Mouse (Mus musculus) heart, embryonic 14.5 days (tissue): Measurements from ENCODE around the gene Hepacam. TPM values are rescaled to one million over a fixed set of nuclear protein-coding genes. Genes with fewer than 3 reads are reported as not detected.
A peak's percentile ranks its signal among the peaks of the same experiment; 100 is the strongest.

Experiments
- ATAC-seq: fragments of 200-750 bp; cut with Nextera tagmentation; 2 replicates; pipeline ENCODE4 v1.8.0; 2017; ENCODE audit warnings: low read depth, moderate TSS enrichment; ENCODE audit not compliant: insufficient number of reproducible peaks, insufficient read depth, low FRiP score
- H3K27ac ChIP-seq, 2 experiments: fragments of 200-500 bp in 1 of 2; fragments of 300-500 bp in 1 of 2; sonication (generic) in 1 of 2; replicated peaks in 1 of 2; 2 replicates each; pipeline ENCODE4 v1.5.1; 2012 to 2014; ENCODE audit warnings: low read depth in 2 of 2, low read length in 2 of 2, control low read depth in 1 of 2, mild to moderate bottlenecking in 1 of 2, mixed read lengths in 1 of 2; ENCODE audit not compliant: control insufficient read depth in 1 of 2, insufficient read depth in 1 of 2
- H3K27me3 ChIP-seq: fragments of 300-500 bp; sonication (generic); 2 replicates; pipeline ENCODE4 v1.6.1; 2014; ENCODE audit warnings: mild to moderate bottlenecking, low read length, control low read depth; ENCODE audit not compliant: control insufficient read depth, insufficient read depth
- H3K36me3 ChIP-seq: fragments of 300-500 bp; sonication (generic); 2 replicates; pipeline ENCODE4 v1.6.1; 2014; ENCODE audit warnings: mild to moderate bottlenecking, control low read depth, low read length, mixed read lengths; ENCODE audit not compliant: control insufficient read depth, insufficient read depth
- H3K4me1 ChIP-seq, 2 experiments: fragments of 200-500 bp in 1 of 2; fragments of 300-500 bp in 1 of 2; sonication (generic) in 1 of 2; 2 replicates each; pipeline ENCODE4 v1.6.1; 2012 to 2014; ENCODE audit warnings: low read length in 2 of 2, control low read depth in 1 of 2, mixed read lengths in 1 of 2; ENCODE audit not compliant: control insufficient read depth in 2 of 2, insufficient read depth in 2 of 2
- H3K4me2 ChIP-seq: fragments of 300-500 bp; sonication (generic); 2 replicates; pipeline ENCODE4 v1.6.1; 2014; ENCODE audit warnings: mild to moderate bottlenecking, low read length
- H3K4me3 ChIP-seq, 2 experiments: fragments of 200-500 bp in 1 of 2; fragments of 300-500 bp in 1 of 2; sonication (generic) in 1 of 2; 2 replicates each; pipeline ENCODE4 v1.5.1; 2012 to 2014; ENCODE audit warnings: low read length in 2 of 2, mild to moderate bottlenecking in 2 of 2, control low read depth in 1 of 2, low read depth in 1 of 2, moderate library complexity in 1 of 2; ENCODE audit not compliant: control insufficient read depth in 1 of 2, insufficient read depth in 1 of 2
- H3K9ac ChIP-seq: fragments of 300-500 bp; sonication (generic); 2 replicates; pipeline ENCODE4 v1.6.1; 2014; ENCODE audit warnings: mild to moderate bottlenecking, low read length
- H3K9me3 ChIP-seq: fragments of 300-500 bp; sonication (generic); 2 replicates; pipeline ENCODE4 v1.6.1; 2016; ENCODE audit warnings: low read length, control low read depth; ENCODE audit not compliant: control insufficient read depth
- WGBS: fragments of 180-500 bp; shearing (Covaris S2); extraction: QIAGEN DNeasy Blood & Tissue Kit; methylation state at CpG from one replicate; pipeline ENCODE4 v1.1.7; 2014; 5-methylcytosine and 5-hydroxymethylcytosine counted together
- polyA plus RNA-seq: library from polyadenylated mRNA; unstranded; fragments of >200 nt; fragmentation: Nextera tagmentation; extraction: Ambion mirVana; gene quantifications from 2 replicates; pipeline ENCODE4 v1.2.1, GENCODE M21; 2014

The Hepacam gene
- polyA plus RNA-seq, 1 experiment from 2014 or later, result not detected

DNA sequence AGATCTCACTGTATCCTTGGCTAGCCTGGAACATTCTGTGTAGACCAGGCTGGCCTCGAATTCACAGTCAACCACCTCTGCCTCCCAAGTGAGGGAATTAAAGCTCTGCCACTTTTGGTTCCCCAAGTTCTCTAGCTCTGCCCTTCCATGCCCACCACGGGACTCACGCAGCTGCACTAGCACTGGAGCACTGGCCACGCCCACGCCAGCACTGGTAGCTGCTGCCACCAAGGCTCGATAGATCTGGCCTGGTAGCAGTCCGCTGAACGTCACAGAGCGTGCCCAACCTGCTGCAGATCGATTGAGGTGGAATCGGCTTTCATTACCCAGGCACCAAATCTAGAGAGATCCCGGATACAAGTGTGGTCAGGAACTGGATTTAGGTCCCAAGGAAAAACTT lies 54.1 kb downstream of the Hepacam start:
- H3K9ac ChIP-seq, result peak overlapping the region; percentile 56; the same call in 1 of the 2 replicates
- H3K27ac ChIP-seq, result no peak overlapping the region
- no peaks in the 10 kb centered on the region for H3K27me3 ChIP-seq
- H3K36me3 ChIP-seq, result no peaks in the 10 kb centered on the region
- peak overlapping the region; percentile 64 for H3K4me2 ChIP-seq
- no peaks in the 10 kb centered on the region for H3K9me3 ChIP-seq
- no peak for ATAC-seq
- H3K4me3 ChIP-seq, result peak overlapping the region in 1 of 2 experiments; percentile 30; a peak in 2 of 4 replicates
- 25% methylated on average over 12 of the region's 12 CpGs for WGBS
- peaks cover 0 to 4% of the 10 kb centered on the region in 2 experiments; a peak in 1 of 4 replicates for H3K4me1 ChIP-seq

DNA sequence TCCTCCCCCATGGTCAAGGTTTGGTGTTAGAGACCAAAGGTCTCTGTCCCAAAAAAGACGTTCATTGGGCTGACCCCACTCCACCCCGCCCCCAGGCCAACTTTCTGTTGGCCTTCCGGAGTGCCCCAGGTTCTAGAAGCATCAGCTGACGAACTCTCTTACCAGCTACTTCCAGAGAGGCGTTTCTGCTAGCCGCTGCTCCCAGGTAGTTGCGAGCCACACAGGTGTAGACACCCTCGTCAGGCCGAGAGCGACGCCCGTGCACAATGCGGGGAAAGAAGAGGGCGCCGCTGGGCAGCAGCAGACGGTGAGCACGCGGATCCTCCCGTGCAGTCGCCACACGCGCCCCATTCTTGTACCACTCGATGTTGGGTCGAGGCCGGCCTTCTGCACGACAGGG lies 62.2 kb downstream of the Hepacam start:
- Histone ChIP-seq H3K36me3 (no peaks in the 10 kb centered on the region), H3K27ac (no peak overlapping the region), H3K9ac (no peak overlapping the region), H3K9me3 (no peaks in the 10 kb centered on the region), H3K4me1 (peaks cover 2 to 15% of the 10 kb centered on the region in 2 experiments; a peak in 1 of 4 replicates), H3K27me3 (peaks cover 66% of the 10 kb centered on the region), H3K4me3 (no peak overlapping the region), H3K4me2 (no peak overlapping the region)
- WGBS, result 26% methylated on average over 26 of the region's 26 CpGs
- no peak for ATAC-seq

DNA sequence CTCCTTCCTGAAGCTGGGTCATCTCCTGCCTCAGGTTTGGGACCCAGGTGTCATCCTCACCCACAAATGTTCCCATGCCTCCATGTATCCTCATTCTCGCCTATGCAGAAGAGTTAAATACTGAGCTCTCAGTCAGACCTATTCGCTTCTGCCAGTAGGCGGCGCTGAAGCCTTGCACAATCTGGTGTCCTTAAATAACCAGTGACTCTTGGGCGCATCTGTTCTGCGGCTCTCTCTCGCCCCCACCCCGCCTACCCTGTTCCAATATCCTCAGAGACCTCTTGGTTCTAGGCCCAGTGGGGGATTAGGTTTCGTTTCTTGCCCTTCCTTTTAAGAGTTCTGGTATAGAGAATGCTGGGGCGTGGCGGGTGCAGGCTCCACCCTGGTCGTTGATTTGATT lies 63.4 kb downstream of the Hepacam start:
- no peaks in the 10 kb centered on the region for H3K36me3 ChIP-seq
- H3K4me1 ChIP-seq, result peaks cover 2 to 15% of the 10 kb centered on the region in 2 experiments; a peak in 1 of 4 replicates
- H3K4me2 ChIP-seq, result peak overlapping the region; percentile 35
- H3K27ac ChIP-seq, result no peak overlapping the region
- WGBS, result 3% methylated on average over 12 of the region's 12 CpGs
- no peak overlapping the region for H3K9ac ChIP-seq
- no peak overlapping the region for H3K4me3 ChIP-seq
- H3K27me3 ChIP-seq, result peaks cover 78% of the 10 kb centered on the region
- peak; percentile 58 for ATAC-seq
- H3K9me3 ChIP-seq, result no peaks in the 10 kb centered on the region

DNA sequence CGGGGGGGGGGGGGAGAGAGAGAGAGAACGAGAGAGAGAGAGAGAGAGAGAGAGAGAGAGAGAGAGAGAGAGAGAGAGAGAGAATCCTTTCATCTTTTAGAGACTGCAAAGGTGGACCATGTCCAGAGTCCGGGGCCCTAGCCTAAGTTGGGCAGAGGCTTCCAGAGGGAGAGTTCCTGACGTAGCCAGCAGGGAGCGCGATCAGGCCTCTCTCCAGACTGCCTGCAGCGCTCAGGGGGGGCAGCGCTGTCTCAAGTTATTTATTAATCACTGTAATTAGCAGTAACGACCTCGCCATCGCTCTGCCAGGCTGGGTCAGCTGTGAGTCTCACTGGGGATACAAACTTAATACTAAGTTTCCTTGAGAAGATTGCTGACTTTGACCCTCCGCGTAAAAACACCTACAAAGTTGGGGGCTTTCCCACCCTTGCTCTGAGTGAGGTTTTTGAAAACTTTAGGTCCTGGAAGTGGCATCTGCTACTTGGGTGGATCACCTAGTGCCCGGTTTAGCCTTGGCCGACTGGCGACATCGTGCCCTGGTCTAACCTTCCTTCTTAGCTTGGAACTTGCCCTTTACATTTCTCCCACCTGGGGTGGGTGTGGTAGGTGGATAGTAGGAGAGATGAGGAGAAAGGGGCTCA lies 65.0 kb downstream of the Hepacam start:
- Histone ChIP-seq H3K36me3 (no peaks in the 10 kb centered on the region), H3K4me2 (peak overlapping the region; percentile 57), H3K9me3 (no peaks in the 10 kb centered on the region), H3K4me1 (peaks cover 2 to 15% of the 10 kb centered on the region in 2 experiments; a peak in 1 of 4 replicates), H3K9ac (no peak overlapping the region), H3K27me3 (peaks cover 85% of the 10 kb centered on the region), H3K4me3 (peak overlapping the region in 1 of 2 experiments; percentile 25; a peak in 2 of 4 replicates), H3K27ac (no peak overlapping the region)
- WGBS, result 1% methylated on average over 16 of the region's 17 CpGs
- no peak for ATAC-seq

DNA sequence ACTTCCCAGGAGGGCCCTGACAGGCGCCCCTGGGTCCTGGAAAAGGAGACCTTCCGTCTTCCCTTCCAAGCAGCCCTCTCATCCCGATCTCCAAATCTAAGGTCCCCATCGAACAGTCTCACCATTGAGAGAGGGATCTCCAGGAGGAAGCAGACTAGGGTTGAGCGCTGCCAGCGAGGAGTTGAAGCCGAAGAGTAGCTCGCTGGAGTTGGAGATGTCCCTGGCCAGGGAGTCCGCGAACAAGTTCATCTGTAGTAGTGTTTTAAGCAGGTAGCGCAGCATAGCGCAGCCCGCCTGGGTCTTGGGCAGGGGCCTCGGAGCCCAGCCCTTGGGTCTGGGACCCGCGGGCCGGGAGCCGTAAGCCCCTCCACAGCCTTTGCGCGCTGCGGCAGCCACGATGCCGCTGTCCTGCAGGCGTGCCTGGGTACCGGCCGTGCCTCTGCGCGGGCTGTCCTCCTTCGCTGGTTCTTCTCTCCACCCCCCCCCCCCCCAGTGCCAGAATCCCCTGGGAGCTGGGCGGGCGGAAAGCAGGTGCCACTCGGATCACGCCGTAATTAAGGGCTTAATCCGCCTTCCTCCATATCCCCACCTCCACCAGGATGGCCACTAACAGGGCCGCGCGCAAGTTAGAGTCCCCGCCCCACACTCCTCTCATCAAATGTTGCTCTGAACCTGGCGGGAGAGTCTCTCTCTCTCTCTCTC lies 65.7 kb downstream of the Hepacam start, which contains the start of gene Robo3:
Gene Robo3 (minus strand): TSS at position 527 of the 702 bp plus-strand sequence.
- Histone ChIP-seq H3K9ac (no peak within 1 kb of the TSS), H3K4me3 (peak within 1 kb of the TSS; percentile 10 to 25; a peak in 3 of 4 replicates), H3K9me3 (no peaks in the 10 kb centered on the region), H3K4me2 (peak within 1 kb of the TSS; percentile 57), H3K27ac (no peak within 1 kb of the TSS), H3K4me1 (peaks cover 2 to 15% of the 10 kb centered on the region in 2 experiments; a peak in 1 of 4 replicates), H3K36me3 (no peaks in the 10 kb centered on the region), H3K27me3 (peaks cover 79% of the 10 kb centered on the region)
- WGBS, result under 1% methylated on average over 39 of the region's 40 CpGs
- ATAC-seq, result no peak

DNA sequence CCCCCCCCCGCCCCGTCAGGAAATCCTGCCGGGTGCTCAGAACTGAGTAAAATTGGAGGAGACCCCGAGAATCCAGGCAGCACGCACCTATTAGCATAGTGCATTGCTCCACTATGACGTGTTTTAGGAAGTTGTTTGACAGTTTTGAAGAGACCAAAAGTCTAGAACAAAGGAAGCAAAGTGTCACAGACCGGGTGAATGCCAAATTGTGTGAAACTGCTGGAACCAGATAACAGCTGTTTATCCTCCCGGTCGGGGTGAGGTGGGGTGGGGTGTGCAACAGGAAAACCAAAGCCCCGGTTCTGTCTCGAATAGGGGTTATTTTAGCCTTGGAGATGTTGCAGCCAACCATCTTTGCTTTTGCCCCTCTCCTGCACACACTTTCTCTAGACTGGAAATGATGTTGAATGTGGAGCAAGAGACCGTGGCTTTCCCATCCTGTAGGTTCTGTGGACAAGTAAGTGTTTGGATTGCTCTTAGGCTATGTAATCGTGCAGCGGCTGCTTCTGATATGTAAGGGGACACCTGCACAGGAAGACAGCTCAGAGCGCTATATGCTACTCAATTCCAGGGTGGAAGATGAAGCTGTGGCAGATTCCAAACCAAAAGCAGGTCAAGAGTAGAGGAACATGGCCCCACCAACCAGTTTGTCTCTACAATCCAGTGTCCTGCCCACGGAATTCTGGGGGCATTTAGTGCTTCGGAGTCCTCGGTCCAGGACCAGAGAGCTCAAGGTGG lies 66.8 kb downstream of the Hepacam start:
- H3K4me2 ChIP-seq, result peak overlapping the region; percentile 57; the same call in 1 of the 2 replicates
- no peaks in the 10 kb centered on the region for H3K9me3 ChIP-seq
- 2% methylated on average over 18 of the region's 18 CpGs for WGBS
- peaks cover 72% of the 10 kb centered on the region for H3K27me3 ChIP-seq
- no peak for ATAC-seq
- peaks cover 5 to 22% of the 10 kb centered on the region in 2 experiments; a peak in 3 of 4 replicates for H3K4me1 ChIP-seq
- no peak overlapping the region for H3K9ac ChIP-seq
- no peaks in the 10 kb centered on the region for H3K36me3 ChIP-seq
- 0 out of 4 replicates have a peak overlapping the region, but pooled peaks of 1 of the 2 experiments have one; percentile 25 for H3K4me3 ChIP-seq
- H3K27ac ChIP-seq, result no peak overlapping the region

DNA sequence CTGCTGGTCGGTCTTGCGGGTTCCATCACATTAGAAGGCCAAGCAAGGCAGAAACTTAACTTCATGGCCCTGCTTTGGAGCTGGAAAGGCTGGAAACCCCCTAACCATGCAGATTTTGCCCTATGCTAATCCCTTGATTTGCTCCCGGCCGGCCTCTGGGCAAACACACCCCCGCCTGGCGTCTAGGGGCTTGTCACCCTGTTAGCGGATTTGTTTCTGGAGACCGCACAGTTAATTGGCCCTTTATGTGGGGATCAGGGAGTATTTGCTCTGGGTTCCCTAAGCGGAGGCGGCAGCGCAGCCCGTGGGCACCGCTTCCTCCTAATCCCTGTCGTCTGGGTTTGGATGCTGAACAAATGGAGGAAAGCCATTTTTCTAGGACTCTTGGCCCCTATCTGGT lies 67.8 kb downstream of the Hepacam start:
- H3K4me1 ChIP-seq, result peaks cover 5 to 22% of the 10 kb centered on the region in 2 experiments; a peak in 3 of 4 replicates
- peaks cover 63% of the 10 kb centered on the region for H3K27me3 ChIP-seq
- H3K4me3 ChIP-seq, result no peak overlapping the region
- 1% methylated on average over 14 of the region's 14 CpGs for WGBS
- no peak for ATAC-seq
- no peaks in the 10 kb centered on the region for H3K9me3 ChIP-seq
- H3K4me2 ChIP-seq, result no peak overlapping the region
- H3K9ac ChIP-seq, result no peak overlapping the region
- H3K36me3 ChIP-seq, result no peaks in the 10 kb centered on the region
- no peak overlapping the region for H3K27ac ChIP-seq
